Mouse (Mus musculus) adrenal gland, postnatal 14 days (tissue): ENCODE results near the gene Mamdc2. TPM values are rescaled to one million over a fixed set of nuclear protein-coding genes. Genes with fewer than 3 reads are reported as not detected.

ENCODE experiments used
- DNase-seq: peaks from one replicate; pipeline ENCODE4 v3.0.0; 2021; ENCODE audit warnings: mixed read lengths
- total RNA-seq: library from RNA; stranded (reverse); gene quantifications from 2 replicates; pipeline ENCODE4 v1.2.3, GENCODE M21; 2021

Gene Mamdc2
- total RNA-seq, 1 experiment from 2014 or later = 2.3 TPM

- DNase-seq = no peak
Observed at GRCm38 (mm10) chr19:23357253-23357652, 91.0 kb downstream of the Mamdc2 start.

GRCm38 (mm10) chr19:23354738-23355137, 93.5 kb downstream of the Mamdc2 start:
- DNase-seq = no peak

GRCm38 (mm10) chr19:23353881-23354401, 94.3 kb downstream of the Mamdc2 start:
- DNase-seq = no peak

- no peak for DNase-seq
Observed at GRCm38 (mm10) chr19:23353161-23353560, 95.1 kb downstream of the Mamdc2 start.

GRCm38 (mm10) chr19:23351808-23352491, 96.3 kb downstream of the Mamdc2 start:
- DNase-seq = no peak

- no peak for DNase-seq
Observed at GRCm38 (mm10) chr19:23349930-23350329, 98.3 kb downstream of the Mamdc2 start.

- no peak for DNase-seq
Observed at GRCm38 (mm10) chr19:23342782-23343181, 105.5 kb downstream of the Mamdc2 start.

GRCm38 (mm10) chr19:23332883-23333282, 115.4 kb downstream of the Mamdc2 start:
- no peak for DNase-seq

GRCm38 (mm10) chr19:23330842-23331241, 117.4 kb downstream of the Mamdc2 start:
- DNase-seq = no peak

GRCm38 (mm10) chr19:23329346-23329745, 118.9 kb downstream of the Mamdc2 start:
- DNase-seq = no peak

GRCm38 (mm10) chr19:23327056-23327640, 121.1 kb downstream of the Mamdc2 start:
- DNase-seq = no peak

- no peak for DNase-seq
Observed at GRCm38 (mm10) chr19:23323107-23323506, 125.1 kb downstream of the Mamdc2 start.

- no peak for DNase-seq
Observed at GRCm38 (mm10) chr19:23317989-23318358, 130.3 kb downstream of the Mamdc2 start.

- no peak for DNase-seq
Observed at GRCm38 (mm10) chr19:23317295-23317988, 130.8 kb downstream of the Mamdc2 start.

- no peak for DNase-seq
Observed at GRCm38 (mm10) chr19:23316851-23317250, 131.4 kb downstream of the Mamdc2 start.

- DNase-seq = no peak
Observed at GRCm38 (mm10) chr19:23309979-23310378, 138.3 kb downstream of the Mamdc2 start.

GRCm38 (mm10) chr19:23306671-23307070, 141.6 kb downstream of the Mamdc2 start:
- no peak for DNase-seq

- no peak for DNase-seq
Observed at GRCm38 (mm10) chr19:23299987-23300386, 148.3 kb downstream of the Mamdc2 start.

GRCm38 (mm10) chr19:23298917-23299316, 149.3 kb downstream of the Mamdc2 start:
- no peak for DNase-seq

GRCm38 (mm10) chr19:23297191-23297590, 151.1 kb downstream of the Mamdc2 start:
- no peak for DNase-seq

- DNase-seq = no peak
Observed at GRCm38 (mm10) chr19:23289251-23289650, 159.0 kb downstream of the Mamdc2 start.

- DNase-seq = no peak
Observed at GRCm38 (mm10) chr19:23281911-23282660, 166.2 kb downstream of the Mamdc2 start.
